Mouse (Mus musculus): ENCODE results near the gene Ptprg. TPM values are rescaled to one million over a fixed set of nuclear protein-coding genes. Genes with fewer than 3 reads are reported as not detected.

Gene Ptprg
- total RNA-seq, 2 experiments from 2014 or later, result not detected

DNA sequence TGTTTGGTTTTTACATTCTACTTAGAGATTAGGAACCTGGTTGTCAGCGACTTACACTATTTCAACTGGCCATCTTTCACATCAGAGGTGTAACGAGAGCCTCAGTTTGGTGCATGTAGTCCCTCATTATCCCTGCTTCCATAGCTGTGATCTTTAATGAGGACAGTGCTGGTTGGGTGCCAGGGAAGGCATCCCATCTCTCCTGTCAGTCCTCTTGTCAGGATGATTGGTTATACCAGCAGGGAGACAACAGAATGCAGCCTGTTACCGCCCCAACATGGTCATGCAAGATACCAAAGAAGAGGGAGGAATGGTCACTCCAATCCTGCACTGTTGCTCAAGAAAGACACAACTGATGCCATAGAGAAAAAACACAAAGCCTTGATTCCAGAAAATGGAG, 574.6 kb downstream of the Ptprg start:
- ATAC-seq (replicated peaks; ENCODE audit: poor library complexity), result no peak

DNA sequence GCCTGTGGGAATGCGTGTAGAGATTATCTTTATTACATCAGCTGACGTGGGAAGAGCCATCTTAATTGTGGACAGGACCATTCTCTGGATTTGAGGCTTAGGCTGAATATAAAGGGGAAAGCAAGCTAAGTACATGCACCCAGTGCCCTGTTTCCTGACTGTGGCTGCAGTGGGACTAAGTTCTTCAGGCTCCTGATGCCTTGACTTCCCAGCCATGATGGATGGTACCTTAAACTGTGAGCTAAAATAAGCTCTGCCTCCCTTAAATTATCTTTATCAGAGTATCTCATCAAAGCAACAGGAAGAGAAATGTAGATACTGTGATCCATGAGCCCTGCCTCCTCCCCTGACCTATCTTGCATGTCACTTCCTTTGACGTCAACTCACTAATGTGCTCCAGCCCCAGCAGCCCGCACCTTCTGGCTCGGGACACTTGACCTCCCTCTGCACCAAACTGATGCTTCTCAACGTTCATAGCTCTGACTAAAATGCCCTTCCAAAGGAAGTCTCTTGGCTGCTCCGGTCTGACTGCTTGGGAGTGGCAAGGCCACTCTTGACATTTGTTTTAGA, 578.8 kb downstream of the Ptprg start:
- no peak for ATAC-seq (replicated peaks; ENCODE audit: poor library complexity)

DNA sequence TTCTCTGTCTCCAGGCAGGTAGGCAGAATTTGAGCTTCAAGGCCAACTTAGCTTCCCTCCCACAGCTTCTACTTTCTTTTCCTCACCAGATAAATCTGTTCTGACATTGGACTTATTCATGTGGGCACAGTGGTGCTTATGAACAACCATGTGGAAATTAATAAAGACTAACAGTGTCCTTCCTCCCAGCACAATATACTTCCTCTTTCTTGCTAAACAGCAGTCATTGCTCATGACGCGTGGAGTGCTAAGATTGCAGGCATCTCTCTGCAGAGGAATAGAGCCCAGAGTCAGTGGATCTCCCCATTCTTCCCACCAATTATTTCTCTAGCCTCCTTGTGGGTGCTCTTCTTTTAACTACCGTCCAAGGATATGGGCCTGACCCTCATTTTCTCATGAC, 579.8 kb downstream of the Ptprg start:
- ATAC-seq (replicated peaks; ENCODE audit: poor library complexity), result peak; percentile 84

DNA sequence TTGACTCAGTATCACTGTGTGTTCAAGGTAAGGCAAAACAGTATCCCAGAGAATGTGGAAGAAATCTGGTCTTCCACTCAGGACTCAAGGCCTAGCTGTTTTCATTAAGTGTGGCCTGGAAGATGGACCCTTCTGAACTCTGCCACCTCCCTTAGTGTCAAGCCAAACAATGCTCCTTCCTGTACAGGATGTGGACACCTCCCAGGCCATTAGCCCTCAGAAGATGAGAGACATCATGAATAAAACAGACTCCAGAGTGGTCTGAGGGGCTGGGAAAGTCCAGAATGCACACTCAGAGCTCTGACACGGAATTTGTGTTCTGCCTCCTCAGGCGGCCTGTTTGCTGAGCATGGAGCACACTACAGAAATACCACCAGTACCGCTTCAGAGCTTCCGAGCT, 581.2 kb downstream of the Ptprg start:
- ATAC-seq (replicated peaks; ENCODE audit: poor library complexity), result no peak

DNA sequence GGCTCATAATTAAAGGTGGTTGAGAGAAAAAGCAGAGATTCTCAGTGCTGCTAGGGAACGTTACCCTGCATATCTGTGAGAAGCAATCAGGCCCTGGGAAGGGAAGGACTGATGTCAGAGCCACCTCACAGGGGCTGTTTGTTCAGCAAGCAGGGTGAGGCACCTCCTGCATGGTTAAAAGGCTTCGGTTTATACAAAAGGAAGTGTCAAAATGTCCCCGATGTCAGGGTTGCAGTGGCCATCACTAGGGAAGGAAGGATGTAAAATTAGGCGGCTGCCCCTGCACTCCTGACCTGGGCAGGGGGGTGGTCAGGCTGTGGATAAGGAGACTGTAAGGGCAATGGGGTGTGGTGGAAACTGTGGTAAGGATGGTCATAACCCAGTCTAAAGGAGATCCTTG, 583.2 kb downstream of the Ptprg start:
- no peak for ATAC-seq (replicated peaks; ENCODE audit: poor library complexity)

DNA sequence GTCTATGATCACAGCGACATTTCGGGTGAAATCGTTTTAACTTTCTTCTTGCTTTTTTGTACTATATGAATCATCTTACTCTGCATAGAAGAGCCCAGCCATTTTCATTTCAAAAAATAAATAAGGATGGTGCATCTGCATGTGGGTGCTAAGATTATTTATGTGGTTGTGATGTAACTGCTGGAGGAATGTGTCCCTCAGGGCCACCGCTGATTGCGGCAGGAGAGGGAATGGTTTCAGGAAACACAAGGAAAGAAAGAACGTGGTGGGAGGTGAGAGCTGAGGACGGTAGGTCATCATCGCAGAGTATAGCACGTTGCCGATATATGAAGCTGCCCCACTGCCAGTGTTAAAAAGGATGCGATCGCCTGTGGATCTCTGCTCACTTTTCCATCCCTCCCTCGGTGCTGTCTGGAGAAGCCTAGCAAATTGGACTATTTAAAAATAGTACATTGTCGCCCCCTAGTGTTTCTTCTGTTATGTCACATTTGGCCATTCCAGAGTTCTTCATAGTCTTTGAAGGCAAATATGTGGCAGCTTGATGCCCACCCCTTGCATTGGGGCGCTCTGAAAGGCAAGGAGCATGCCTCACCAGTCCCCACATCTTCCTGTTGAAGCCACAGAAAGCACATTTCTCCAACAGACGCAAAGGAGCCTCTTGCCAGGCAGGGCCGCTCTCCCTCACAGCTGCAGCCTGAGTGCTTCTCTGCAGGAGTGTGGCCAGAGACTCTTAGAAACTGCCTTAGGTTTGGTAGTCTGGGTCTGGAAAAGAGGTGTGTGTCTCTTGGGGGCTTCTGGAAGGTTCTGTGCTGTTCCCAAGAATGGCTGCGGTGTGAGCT, 586.5 kb downstream of the Ptprg start:
- ATAC-seq (replicated peaks; ENCODE audit: poor library complexity), result peak; percentile 65

DNA sequence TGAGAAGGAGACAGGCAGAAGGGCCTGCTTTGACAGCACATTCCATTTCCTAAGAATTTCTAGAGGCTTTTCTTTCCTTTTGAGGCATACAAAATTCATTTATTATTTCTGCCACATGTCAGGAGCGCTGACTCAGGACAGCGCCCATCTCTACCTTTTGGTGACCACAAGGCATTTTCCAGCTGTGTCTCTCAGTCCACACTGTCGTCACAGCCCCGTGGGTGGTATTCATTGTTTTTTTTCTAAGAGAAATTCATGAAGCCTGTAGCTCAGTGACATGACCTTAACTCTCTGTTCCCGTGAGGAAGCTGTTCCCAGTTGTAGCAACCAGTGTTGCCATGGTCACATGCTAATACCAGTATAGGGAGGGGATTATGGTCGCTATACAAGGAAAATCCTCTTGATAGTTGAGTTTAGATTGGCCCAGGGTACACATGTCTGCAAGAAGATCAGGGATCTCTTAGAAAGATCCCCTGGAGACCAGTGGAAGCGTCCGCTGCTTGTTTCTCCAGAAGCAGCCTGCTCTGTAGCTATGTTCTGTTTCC, 590.7 kb downstream of the Ptprg start:
- ATAC-seq (replicated peaks; ENCODE audit: poor library complexity), result no peak

DNA sequence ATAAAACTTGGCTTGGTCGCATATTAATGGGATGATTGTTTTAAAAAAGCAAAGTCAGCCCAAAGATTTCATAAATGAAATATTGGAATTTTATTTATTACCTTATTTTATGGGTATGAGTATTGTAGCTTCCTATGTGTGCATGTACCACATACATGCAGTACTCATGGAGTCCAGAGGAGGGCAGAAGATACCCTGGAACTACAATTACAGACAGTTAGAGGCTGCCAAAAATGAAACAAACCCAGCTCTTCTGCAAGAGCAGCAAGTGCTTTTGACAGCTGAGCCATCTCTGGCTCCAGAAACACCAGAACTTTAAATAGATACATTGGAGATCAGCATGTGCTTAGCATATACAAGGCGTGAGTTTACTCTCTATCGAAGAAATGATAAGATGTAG, 592.6 kb downstream of the Ptprg start:
- ATAC-seq (replicated peaks; ENCODE audit: poor library complexity), result no peak

DNA sequence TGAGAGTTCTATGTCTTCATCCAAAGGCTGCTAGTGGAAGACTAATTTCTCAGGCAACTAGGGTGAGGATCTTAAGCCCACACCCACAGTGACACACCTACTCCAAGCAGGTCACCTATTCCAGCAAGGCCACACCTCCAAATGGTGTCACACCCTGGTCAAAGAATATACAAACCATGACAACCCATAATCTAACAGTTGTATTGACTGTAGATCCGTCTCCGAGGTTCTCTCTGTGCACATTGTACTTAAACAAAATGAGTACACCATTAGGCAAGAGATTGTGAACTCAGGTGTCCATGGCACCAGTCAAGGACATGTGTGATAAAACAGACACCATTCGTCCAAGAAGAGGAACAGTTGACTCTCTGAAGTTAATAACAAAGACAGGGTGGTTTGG, 596.2 kb downstream of the Ptprg start:
- ATAC-seq (replicated peaks; ENCODE audit: poor library complexity), result no peak

DNA sequence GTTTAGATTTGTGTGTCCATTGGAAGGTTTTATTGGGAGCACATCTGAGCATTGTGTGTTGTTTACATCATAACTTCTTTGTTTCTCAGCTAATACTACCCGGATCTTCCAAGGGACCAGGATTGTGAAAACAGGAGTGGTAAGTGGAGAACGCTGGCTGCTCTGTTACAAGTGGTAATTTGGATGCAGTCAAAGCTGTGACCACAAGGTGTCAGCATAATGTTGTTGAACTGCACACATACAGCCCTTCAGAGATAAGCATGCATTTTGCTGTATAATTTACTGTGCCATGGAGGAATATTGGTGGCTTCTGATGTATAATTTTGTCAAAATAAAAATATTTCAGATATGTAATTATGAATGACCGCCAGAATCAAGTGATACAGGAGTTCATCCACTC, 598.6 kb downstream of the Ptprg start:
- ATAC-seq (replicated peaks; ENCODE audit: poor library complexity), result peak; percentile 63

DNA sequence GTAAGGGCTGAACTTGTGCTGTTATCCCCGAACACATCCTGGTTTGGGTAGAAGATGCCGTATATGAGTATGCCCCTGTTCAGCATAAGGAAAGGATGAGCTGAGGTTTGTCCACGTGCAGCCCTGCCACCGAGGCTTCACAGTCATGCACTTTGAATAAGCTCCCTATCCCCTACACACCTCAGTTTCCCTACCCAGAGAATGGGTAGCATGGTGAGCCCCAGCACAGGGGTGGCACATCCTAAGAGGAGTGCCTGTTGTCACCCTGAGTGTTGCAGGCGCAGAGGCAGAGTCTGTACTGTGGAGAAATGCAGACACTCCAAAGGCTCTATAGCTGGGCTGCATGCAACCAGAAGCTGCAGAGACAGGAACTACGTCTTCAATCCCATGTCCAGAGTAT, 599.4 kb downstream of the Ptprg start:
- ATAC-seq (replicated peaks; ENCODE audit: poor library complexity), result no peak

DNA sequence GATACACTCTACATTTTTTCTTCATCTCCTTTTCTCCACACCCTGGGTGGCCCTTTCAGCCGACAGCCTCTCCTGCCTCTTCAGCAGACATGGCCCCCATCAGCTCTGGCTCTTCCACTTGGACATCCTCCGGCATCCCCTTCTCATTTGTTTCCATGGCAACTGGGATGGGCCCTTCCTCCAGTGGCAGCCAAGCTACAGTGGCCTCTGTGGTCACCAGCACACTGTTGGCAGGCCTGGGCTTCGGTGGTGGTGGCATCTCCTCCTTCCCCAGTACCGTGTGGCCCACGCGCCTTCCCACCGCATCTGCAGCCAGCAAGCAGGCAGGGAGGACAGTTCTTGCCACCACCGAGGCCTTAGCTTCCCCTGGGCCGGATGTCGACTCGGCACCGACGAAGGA, 600.3 kb downstream of the Ptprg start:
- no peak for ATAC-seq (replicated peaks; ENCODE audit: poor library complexity)

DNA sequence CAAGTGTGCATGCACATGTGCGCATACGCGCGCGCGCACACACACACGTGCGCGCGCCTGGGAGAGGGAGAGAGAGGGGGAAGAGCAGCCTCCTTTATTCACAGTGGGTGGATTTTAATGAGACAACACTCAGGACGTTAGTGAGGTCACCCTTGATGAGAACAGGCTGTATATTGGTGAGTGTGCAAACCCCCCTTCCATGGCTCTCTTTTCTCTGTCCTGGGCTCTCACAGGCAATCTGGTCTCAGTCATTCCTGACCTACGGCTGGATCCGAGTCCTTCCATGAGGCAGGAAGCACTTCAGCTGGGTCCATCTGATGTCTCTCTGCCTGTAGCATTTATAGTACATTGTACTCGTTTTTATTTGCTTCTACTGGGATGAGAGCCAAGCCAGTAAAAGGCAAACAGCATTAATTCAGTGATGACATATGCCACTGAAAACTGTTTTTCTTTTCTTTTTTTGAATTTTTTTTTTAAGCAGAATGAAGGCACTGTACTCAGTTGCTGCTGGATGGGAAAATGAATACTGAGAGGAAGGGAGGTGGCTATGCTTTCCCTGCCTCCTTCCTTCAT, 608.5 kb downstream of the Ptprg start:
- ATAC-seq (replicated peaks; ENCODE audit: poor library complexity), result no peak

DNA sequence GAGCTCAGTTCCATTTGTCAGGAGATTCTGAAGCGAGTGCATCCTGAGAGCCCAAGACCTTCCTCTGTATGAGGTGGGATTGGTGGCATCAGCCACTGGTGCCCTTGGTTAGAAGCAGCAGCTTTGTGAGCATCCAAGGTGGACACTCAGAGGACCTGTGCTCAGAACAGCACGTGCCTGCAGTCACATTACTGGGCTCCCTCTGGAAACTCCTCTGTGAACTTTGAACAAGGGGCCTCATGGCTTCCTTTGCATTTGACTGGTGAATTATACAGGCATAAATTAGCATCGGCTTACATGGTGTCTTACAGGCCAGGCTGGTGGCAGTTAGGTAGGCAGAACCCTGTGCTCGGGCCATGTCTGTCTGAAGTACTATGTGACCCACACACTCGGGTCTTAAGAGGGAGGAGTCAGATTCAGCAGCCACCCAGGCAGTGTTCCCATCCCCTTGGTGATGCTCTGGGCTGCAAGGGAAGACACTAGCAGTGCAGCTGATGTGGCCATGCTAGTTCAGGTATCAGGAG, 609.1 kb downstream of the Ptprg start:
- ATAC-seq (replicated peaks; ENCODE audit: poor library complexity), result no peak

DNA sequence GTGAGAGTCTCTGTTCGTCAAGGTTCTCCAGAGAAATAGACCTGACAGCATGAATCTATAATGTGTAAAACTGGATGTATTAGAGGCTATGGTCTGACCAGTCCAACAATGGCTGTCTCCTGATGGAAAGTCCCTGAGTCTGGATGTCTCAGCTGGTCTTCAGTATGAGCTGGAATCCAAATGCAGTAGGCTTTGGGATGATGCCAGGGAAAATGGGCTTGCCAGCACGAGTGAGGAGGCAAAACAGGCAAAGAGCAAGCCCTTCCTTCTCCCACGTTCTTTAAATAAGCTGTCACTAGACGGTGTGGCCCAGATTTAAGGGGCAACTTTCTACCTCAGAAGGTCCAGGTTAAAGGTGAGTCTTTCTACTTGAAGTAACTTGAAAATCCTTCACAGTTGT, 609.9 kb downstream of the Ptprg start:
- ATAC-seq (replicated peaks; ENCODE audit: poor library complexity), result no peak

DNA sequence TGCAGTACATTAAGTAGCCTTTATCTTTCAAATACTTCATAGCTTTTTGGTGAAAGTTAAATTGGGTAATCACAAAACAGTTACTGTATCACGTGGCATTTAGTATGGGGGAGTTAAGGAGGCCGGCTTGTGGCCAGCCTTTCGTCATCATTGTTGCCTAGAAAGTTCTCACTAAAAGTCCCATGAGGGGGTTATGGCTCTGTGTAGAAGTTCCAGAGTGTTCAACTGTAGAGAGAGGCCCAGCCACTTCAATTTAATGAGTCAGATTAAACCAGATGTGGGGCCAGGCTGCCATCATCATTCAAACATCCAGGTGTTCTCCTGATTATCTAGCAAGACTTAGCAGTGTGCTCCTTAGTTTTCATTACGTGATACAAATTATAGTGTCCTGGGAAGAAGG, 613.9 kb downstream of the Ptprg start:
- ATAC-seq (replicated peaks; ENCODE audit: poor library complexity), result no peak

DNA sequence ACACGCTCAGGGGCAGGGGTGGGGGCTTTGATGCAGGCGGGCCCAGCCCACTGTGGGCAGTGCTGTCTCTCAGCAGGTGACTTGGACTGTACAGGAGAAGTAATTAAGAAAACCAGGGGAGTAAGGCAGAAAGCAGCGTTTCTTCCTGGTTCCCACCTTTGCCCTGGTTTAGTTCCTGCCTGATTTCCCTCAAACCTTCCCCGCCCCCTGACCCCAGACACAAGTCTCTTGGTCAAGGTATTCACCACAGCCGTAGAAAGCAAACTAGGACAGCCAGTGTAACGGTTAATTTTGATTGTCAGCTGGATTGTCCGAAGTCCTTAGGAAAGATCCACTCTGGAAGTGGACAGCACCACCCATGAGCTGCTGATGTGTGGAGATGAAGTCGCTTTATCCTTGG, 614.3 kb downstream of the Ptprg start:
- ATAC-seq (replicated peaks; ENCODE audit: poor library complexity), result no peak

DNA sequence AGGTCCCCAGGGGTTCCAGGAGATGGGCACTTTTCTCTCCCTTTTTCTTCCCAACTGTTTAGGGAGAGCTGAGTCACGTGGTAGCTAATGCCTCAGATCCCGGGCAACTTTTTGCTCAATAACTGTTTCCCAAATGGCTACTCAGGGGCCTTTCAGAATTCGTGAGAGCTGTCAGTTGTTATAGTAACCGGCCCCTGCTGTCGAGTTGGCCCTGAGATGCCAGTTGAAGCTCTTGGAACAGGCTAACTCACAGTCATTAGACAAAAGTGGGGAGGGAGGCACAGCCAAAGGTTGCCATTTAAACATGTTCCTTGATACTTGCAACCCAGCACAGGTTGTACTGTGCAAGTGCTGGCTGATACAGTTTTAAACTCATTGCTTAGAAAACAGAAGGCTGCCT, 624.1 kb downstream of the Ptprg start:
- no peak for ATAC-seq (replicated peaks; ENCODE audit: poor library complexity)

DNA sequence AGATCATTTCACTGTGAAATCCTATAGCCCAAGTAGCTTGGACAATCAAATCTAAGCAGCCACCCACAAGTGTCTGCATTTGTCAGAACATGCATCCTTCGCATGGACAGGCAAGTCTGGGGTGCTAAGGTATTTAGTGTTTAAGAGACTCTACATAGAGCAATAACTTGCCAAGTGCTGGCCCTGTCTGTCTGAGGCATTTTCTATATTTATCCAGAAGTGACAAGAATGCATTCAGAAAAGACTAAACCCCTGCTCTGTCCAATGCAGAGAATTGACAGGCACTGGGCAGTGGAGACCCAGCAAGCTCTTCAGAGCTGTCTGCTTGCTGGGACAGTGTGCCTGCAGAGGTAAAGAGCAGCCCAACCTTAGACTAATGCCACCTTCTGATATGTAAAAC, 625.3 kb downstream of the Ptprg start:
- no peak for ATAC-seq (replicated peaks; ENCODE audit: poor library complexity)

DNA sequence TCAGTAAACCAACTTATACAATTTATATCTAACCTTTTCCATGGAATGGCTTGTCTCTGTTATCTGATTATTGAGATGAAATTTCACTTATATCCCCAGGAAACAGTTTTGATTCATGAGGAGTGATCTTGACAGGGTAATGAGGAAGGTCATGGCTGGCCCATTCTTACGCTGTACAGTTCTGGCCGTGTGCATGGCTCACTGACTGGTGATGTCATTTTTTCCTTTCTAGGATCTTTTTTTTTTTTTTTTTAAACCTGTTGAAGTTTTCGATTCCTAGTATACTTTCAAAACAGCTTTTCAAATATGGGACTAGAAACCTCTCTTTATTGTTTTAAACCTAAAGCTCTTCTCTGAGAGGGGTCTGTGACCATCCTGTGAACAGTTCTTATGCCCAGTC, 626.8 kb downstream of the Ptprg start:
- no peak for ATAC-seq (replicated peaks; ENCODE audit: poor library complexity)

DNA sequence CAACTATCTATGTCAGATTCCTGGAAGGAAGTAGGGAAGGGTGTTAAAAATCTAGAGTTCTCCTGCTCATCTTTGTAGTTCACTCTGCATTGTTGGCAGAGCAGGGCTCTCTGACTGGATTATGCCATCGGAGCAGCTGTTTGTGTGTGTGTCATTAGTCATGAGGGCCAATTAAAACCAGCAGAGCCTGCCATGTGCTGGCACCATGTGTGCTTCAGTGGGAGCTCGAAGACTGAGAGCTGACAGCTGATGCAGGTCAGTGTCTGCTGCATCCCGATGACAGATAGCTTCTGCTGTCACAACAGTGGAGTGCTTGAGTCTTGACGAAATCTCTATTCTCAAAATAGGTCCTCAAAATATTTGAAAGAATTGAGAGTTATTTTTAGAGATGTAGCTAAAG, 631.7 kb downstream of the Ptprg start:
- ATAC-seq (replicated peaks; ENCODE audit: poor library complexity), result no peak

DNA sequence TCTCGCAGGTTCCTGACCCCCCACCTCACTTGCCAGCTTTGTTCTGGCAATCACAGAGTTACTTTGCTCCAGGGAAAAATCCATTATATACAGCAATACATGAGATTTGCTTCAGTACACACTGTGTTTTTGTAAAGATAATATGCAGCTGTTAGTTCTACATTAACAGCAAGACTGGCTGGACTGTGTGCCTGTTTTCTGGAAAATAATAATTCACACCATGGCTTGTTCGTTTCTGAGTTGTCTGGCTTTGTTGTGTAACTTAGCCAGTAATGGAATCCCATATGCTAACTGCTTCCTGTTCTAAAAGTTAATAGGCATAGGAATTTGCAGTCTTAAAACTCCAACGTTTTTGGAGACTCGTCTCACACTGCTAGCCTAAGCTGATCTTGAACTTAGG, 635.0 kb downstream of the Ptprg start:
- ATAC-seq (replicated peaks; ENCODE audit: poor library complexity), result no peak
